Mouse (Mus musculus) embryonic facial prominence, embryonic 14.5 days (tissue): ENCODE results near the gene Eef1b2. TPM values are rescaled to one million over a fixed set of nuclear protein-coding genes. Genes with fewer than 3 reads are reported as not detected.

Experiments used
- ATAC-seq: fragments of 200-750 bp; cut with Nextera tagmentation; 2 replicates; pipeline ENCODE4 v1.8.0; 2017; ENCODE audit warnings: low read depth, moderate number of reproducible peaks, moderate TSS enrichment
- DNase-seq: peaks from one replicate; pipeline ENCODE4 v3.0.0-alpha.2; 2015; ENCODE audit warnings: low spot score
- H3K27ac ChIP-seq: fragments of 300-500 bp; sonication (generic); replicated peaks from 2 replicates; pipeline ENCODE4 v1.5.1; 2014; ENCODE audit warnings: low read depth, mild to moderate bottlenecking, low read length, moderate library complexity
- H3K27me3 ChIP-seq: fragments of 300-500 bp; sonication (generic); replicated peaks from 2 replicates; pipeline ENCODE4 v1.6.1; 2014; ENCODE audit warnings: low read length; ENCODE audit not compliant: control insufficient read depth, insufficient read depth
- H3K36me3 ChIP-seq: fragments of 300-500 bp; sonication (generic); 2 replicates; pipeline ENCODE4 v1.6.1; 2014; ENCODE audit warnings: low read length, mixed read lengths; ENCODE audit not compliant: control insufficient read depth, insufficient read depth
- H3K4me1 ChIP-seq: fragments of 300-500 bp; sonication (generic); 2 replicates; pipeline ENCODE4 v1.6.1; 2014; ENCODE audit warnings: antibody characterized with exemption, low read length; ENCODE audit not compliant: control insufficient read depth, insufficient read depth
- H3K4me2 ChIP-seq: fragments of 300-500 bp; sonication (generic); 2 replicates; pipeline ENCODE4 v1.6.1; 2014; ENCODE audit warnings: low read depth, mild to moderate bottlenecking, low read length, moderate library complexity, mixed read lengths
- H3K4me3 ChIP-seq: fragments of 300-500 bp; sonication (generic); 2 replicates; pipeline ENCODE4 v1.5.1; 2014; ENCODE audit warnings: low read depth, mild to moderate bottlenecking, low read length
- H3K9ac ChIP-seq: fragments of 300-500 bp; sonication (generic); 2 replicates; pipeline ENCODE4 v1.6.1; 2014; ENCODE audit warnings: low read depth, mild to moderate bottlenecking, low read length, moderate library complexity, mixed read lengths
- H3K9me3 ChIP-seq: fragments of 300-500 bp; sonication (generic); 2 replicates; pipeline ENCODE4 v1.6.1; 2016; ENCODE audit warnings: low read length; ENCODE audit not compliant: control insufficient read depth
- WGBS: fragments of 180-500 bp; shearing (Covaris S2); extraction: QIAGEN DNeasy Blood & Tissue Kit; methylation state at CpG from one replicate; pipeline ENCODE4 v1.1.7; 2014; 5-methylcytosine and 5-hydroxymethylcytosine counted together
- microRNA-seq: library from miRNA; unstranded; fragments of <30 nt; microRNA quantifications from one replicate; pipeline ENCODE4, GENCODE M21; 2016; ENCODE audit warnings: borderline number of aligned reads
- polyA plus RNA-seq: library from polyadenylated mRNA; unstranded; fragments of >200 nt; fragmentation: Nextera tagmentation; extraction: Ambion mirVana; gene quantifications from 2 replicates; pipeline ENCODE4 v1.2.1, GENCODE M21; 2014

Gene Eef1b2
- polyA plus RNA-seq, 1 experiment from 2014 or later = 733 TPM

- Histone ChIP-seq H3K4me1 (peaks cover 11% of the 10 kb centered on the region; the same call in 1 of the 2 replicates), H3K4me3 (0 out of 2 replicates have a peak within 1 kb of the TSS, but pooled peaks have one; percentile 10), H3K9ac (peak within 1 kb of the TSS; percentile 7; the same call in 1 of the 2 replicates), H3K36me3 (no peaks in the 10 kb centered on the region), H3K27me3 (no peaks in the 10 kb centered on the region), H3K27ac (no peak within 1 kb of the TSS), H3K4me2 (peak within 1 kb of the TSS; percentile 38), H3K9me3 (no peaks in the 10 kb centered on the region)
- ATAC-seq (no peak), DNase-seq (no peak)
- WGBS = 23% methylated on average over 3 of the region's 3 CpGs
Observed at GRCm38 (mm10) chr1:63214271-63214558, 37.6 kb downstream of the Eef1b2 start, which contains the start of gene Gpr1. Gene Gpr1 (minus strand): TSS chr1:63214543.

GRCm38 (mm10) chr1:63214631-63215030 is 38.0 kb downstream of the Eef1b2 start:
- H3K9me3 ChIP-seq = no peaks in the 10 kb centered on the region
- H3K36me3 ChIP-seq = no peaks in the 10 kb centered on the region
- H3K27me3 ChIP-seq = no peaks in the 10 kb centered on the region
- H3K4me3 ChIP-seq = no peak overlapping the region
- 19% methylated on average over 7 of the region's 7 CpGs for WGBS
- no peak for DNase-seq
- no peak for ATAC-seq
- no peak overlapping the region for H3K9ac ChIP-seq
- H3K4me1 ChIP-seq = peaks cover 11% of the 10 kb centered on the region; the same call in 1 of the 2 replicates
- no peak overlapping the region for H3K4me2 ChIP-seq
- no peak overlapping the region for H3K27ac ChIP-seq

- Histone ChIP-seq H3K4me2 (no peak overlapping the region), H3K27ac (no peak overlapping the region), H3K4me3 (no peak overlapping the region), H3K9me3 (no peaks in the 10 kb centered on the region), H3K4me1 (0 out of 2 replicates have a peak, but pooled peaks cover 5% of the 10 kb centered on the region), H3K36me3 (no peaks in the 10 kb centered on the region), H3K27me3 (no peaks in the 10 kb centered on the region), H3K9ac (no peak overlapping the region)
- 90% methylated on average over 4 of the region's 4 CpGs for WGBS
- DNase-seq (no peak), ATAC-seq (no peak)
Observed at GRCm38 (mm10) chr1:63219277-63219676, 42.7 kb downstream of the Eef1b2 start.

GRCm38 (mm10) chr1:63225009-63225408 is 48.4 kb downstream of the Eef1b2 start:
- no peak overlapping the region for H3K4me2 ChIP-seq
- ATAC-seq (no peak), DNase-seq (no peak)
- H3K4me1 ChIP-seq = 0 out of 2 replicates have a peak, but pooled peaks cover 4% of the 10 kb centered on the region
- H3K4me3 ChIP-seq = no peak overlapping the region
- H3K9me3 ChIP-seq = no peaks in the 10 kb centered on the region
- no peaks in the 10 kb centered on the region for H3K36me3 ChIP-seq
- 81% methylated on average over 4 of the region's 4 CpGs for WGBS
- no peaks in the 10 kb centered on the region for H3K27me3 ChIP-seq
- H3K27ac ChIP-seq = no peak overlapping the region
- H3K9ac ChIP-seq = no peak overlapping the region

- Histone ChIP-seq H3K36me3 (no peaks in the 10 kb centered on the region), H3K27ac (no peak overlapping the region), H3K9me3 (no peaks in the 10 kb centered on the region), H3K9ac (no peak overlapping the region), H3K4me3 (no peak overlapping the region), H3K4me1 (0 out of 2 replicates have a peak, but pooled peaks cover 4% of the 10 kb centered on the region), H3K4me2 (no peak overlapping the region), H3K27me3 (no peaks in the 10 kb centered on the region)
- 12% methylated on average over 7 of the region's 7 CpGs for WGBS
- DNase-seq (peak; percentile 79), ATAC-seq (peak; percentile 79)
Observed at GRCm38 (mm10) chr1:63225890-63226289, 49.3 kb downstream of the Eef1b2 start.

- no peaks in the 10 kb centered on the region for H3K27me3 ChIP-seq
- no peak overlapping the region for H3K9ac ChIP-seq
- 0 out of 2 replicates have a peak, but pooled peaks cover 4% of the 10 kb centered on the region for H3K4me1 ChIP-seq
- DNase-seq = no peak
- no peak overlapping the region for H3K27ac ChIP-seq
- no peak overlapping the region for H3K4me2 ChIP-seq
- 63% methylated on average over 5 of the region's 5 CpGs for WGBS
- H3K4me3 ChIP-seq = no peak overlapping the region
- no peaks in the 10 kb centered on the region for H3K36me3 ChIP-seq
- H3K9me3 ChIP-seq = no peaks in the 10 kb centered on the region
- ATAC-seq = no peak
Observed at GRCm38 (mm10) chr1:63227241-63227640, 50.6 kb downstream of the Eef1b2 start.

Small RNAs within 50 kb of the gene (microRNA-seq; reads per million reads assigned to microRNA genes)
- gene Gm24557 (not detected), gene Gm27512 (not detected)

Other genes with a start within 250 kb of the Eef1b2 start
- 9.9 and 10.6 TPM in 2 replicates for gene Ino80d, start 62.2 kb upstream of the Eef1b2 start, polyA plus RNA-seq
- gene Ndufs1, start within 50 bp of the Eef1b2 start, polyA plus RNA-seq = 122 and 131 TPM in 2 replicates
- 0.41 and 0.64 TPM in 2 replicates for gene Gpr1, start 37.7 kb downstream of the Eef1b2 start, polyA plus RNA-seq
- gene Zdbf2, start 96.4 kb downstream of the Eef1b2 start, polyA plus RNA-seq = 25.7 and 30.6 TPM in 2 replicates